Mouse (Mus musculus) liver, adult 2 months (tissue): ENCODE measurements around the gene Cdc42ep3. TPM values are rescaled to one million over a fixed set of nuclear protein-coding genes. Genes with fewer than 3 reads are reported as not detected.
A peak's percentile ranks its signal among the peaks of the same experiment; 100 is the strongest.

Source experiments
- DNase-seq: peaks from one replicate; pipeline ENCODE4 v3.0.0-alpha.2; 2011; ENCODE audit warnings: low read depth, low spot score; ENCODE audit errors: extremely low read depth
- H3K27ac ChIP-seq: fragments of 200-500 bp; replicated peaks from 2 replicates; pipeline ENCODE4 v1.5.1; 2012; ENCODE audit warnings: low read depth, mild to moderate bottlenecking, control low read depth, inconsistent platforms, low read length; ENCODE audit not compliant: insufficient read depth
- H3K27me3 ChIP-seq: fragments of 200-500 bp; 2 replicates; pipeline ENCODE4 v1.6.1; 2012; ENCODE audit warnings: mild to moderate bottlenecking, moderate library complexity, low read length, inconsistent platforms; ENCODE audit not compliant: control insufficient read depth, insufficient read depth
- H3K36me3 ChIP-seq: fragments of 200-500 bp; 2 replicates; pipeline ENCODE4 v1.6.1; 2012; ENCODE audit warnings: low read length, inconsistent platforms; ENCODE audit not compliant: control insufficient read depth, insufficient read depth
- H3K4me1 ChIP-seq: fragments of 200-500 bp; 2 replicates; pipeline ENCODE4 v1.6.1; 2011; ENCODE audit warnings: low read length; ENCODE audit not compliant: control insufficient read depth, insufficient read depth
- H3K4me3 ChIP-seq: fragments of 200-500 bp; 2 replicates; pipeline ENCODE4 v1.5.1; 2011; ENCODE audit warnings: low read depth, mild to moderate bottlenecking, control low read depth, low read length, moderate library complexity; ENCODE audit not compliant: insufficient read depth
- H3K79me2 ChIP-seq: fragments of 200-500 bp; 2 replicates; pipeline ENCODE4 v1.6.1; 2012; ENCODE audit warnings: inconsistent platforms, mild to moderate bottlenecking, low read length, moderate library complexity; ENCODE audit not compliant: control insufficient read depth, insufficient read depth
- H3K9ac ChIP-seq: fragments of 200-500 bp; 2 replicates; pipeline ENCODE4 v1.6.1; 2012; ENCODE audit warnings: low read depth, mild to moderate bottlenecking, control low read depth, inconsistent platforms, low read length
- CTCF ChIP-seq: fragments of 200-500 bp; IDR thresholded peaks from 2 replicates; pipeline ENCODE4 v1.5.1; 2011; ENCODE audit warnings: low read depth, low read length, control low read depth
- POLR2A ChIP-seq: fragments of 200-500 bp; IDR thresholded peaks from 2 replicates; pipeline ENCODE4 v1.6.1; 2011; ENCODE audit warnings: low read length, control low read depth; ENCODE audit not compliant: insufficient read depth; ENCODE audit errors: extremely low read depth
- WGBS: fragments of 180-500 bp; shearing (Covaris S2); methylation state at CpG from one replicate; pipeline ENCODE4 v1.1.7; 2018; 5-methylcytosine and 5-hydroxymethylcytosine counted together
- polyA plus RNA-seq: library from polyadenylated mRNA; depleted of rRNA; stranded (reverse); fragments of >200 nt; gene quantifications from 2 replicates; pipeline ENCODE4 v1.2.3, GENCODE M21; 2012
- total RNA-seq: library from RNA; depleted of rRNA; stranded (reverse); fragments of >200 nt; gene quantifications from 2 replicates; pipeline ENCODE4 v1.2.3, GENCODE M21; 2014

Gene Cdc42ep3
- total and polyA plus RNA-seq, 2 experiments: 0.87 to 1.0 TPM

GRCm38 (mm10) chr17:79356071-79356601, 1.2 kb upstream of the Cdc42ep3 start:
- H3K4me1 ChIP-seq: peaks cover 3% of the 10 kb centered on the region; the same call in 1 of the 2 replicates
- TF ChIP-seq CTCF: no peak
- no peak for TF ChIP-seq POLR2A

GRCm38 (mm10) chr17:79355271-79355991, 540 bp upstream of the Cdc42ep3 start:
- H3K4me1 ChIP-seq: peaks cover 3% of the 10 kb centered on the region; the same call in 1 of the 2 replicates
- TF ChIP-seq POLR2A: 0 out of 2 replicates have a peak, but pooled peaks have one; percentile 1
- TF ChIP-seq CTCF: no peak
- H3K4me3 ChIP-seq: peak overlapping the region; percentile 72
- peak; percentile 31 for DNase-seq
- H3K9ac ChIP-seq: peak overlapping the region; percentile 67
- no peaks in the 10 kb centered on the region for H3K36me3 ChIP-seq
- no peaks in the 10 kb centered on the region for H3K79me2 ChIP-seq
- under 1% methylated on average over 59 of the region's 59 CpGs for WGBS
- peak overlapping the region; percentile 22 for H3K27ac ChIP-seq
- H3K27me3 ChIP-seq: peaks cover 5% of the 10 kb centered on the region

More at GRCm38 (mm10) chr17:79356071-79356601, 1.2 kb upstream of the Cdc42ep3 start:
- no peak for DNase-seq
- H3K79me2 ChIP-seq: no peaks in the 10 kb centered on the region
- no peak overlapping the region for H3K9ac ChIP-seq
- WGBS: 8% methylated on average over 24 of the region's 24 CpGs
- H3K4me3 ChIP-seq: peak overlapping the region; percentile 72
- H3K27ac ChIP-seq: no peak overlapping the region
- peaks cover 5% of the 10 kb centered on the region for H3K27me3 ChIP-seq
- no peaks in the 10 kb centered on the region for H3K36me3 ChIP-seq

GRCm38 (mm10) chr17:79354174-79354443, 782 bp downstream of the Cdc42ep3 start:
- DNase-seq: no peak
- peak overlapping the region; percentile 75 for H3K9ac ChIP-seq
- WGBS: 1% methylated on average over 6 of the region's 6 CpGs
- H3K4me1 ChIP-seq: peaks cover 3% of the 10 kb centered on the region; the same call in 1 of the 2 replicates
- H3K27ac ChIP-seq: no peak overlapping the region
- H3K36me3 ChIP-seq: no peaks in the 10 kb centered on the region
- peak overlapping the region; percentile 72 for H3K4me3 ChIP-seq
- TF ChIP-seq POLR2A: no peak
- TF ChIP-seq CTCF: no peak
- H3K79me2 ChIP-seq: no peaks in the 10 kb centered on the region
- peaks cover 5% of the 10 kb centered on the region for H3K27me3 ChIP-seq

- Histone ChIP-seq H3K36me3 (no peaks in the 10 kb centered on the region), H3K79me2 (no peaks in the 10 kb centered on the region), H3K9ac (no peak overlapping the region; the same call in 1 of the 2 replicates), H3K27ac (no peak overlapping the region), H3K27me3 (peaks cover 5% of the 10 kb centered on the region), H3K4me1 (peaks cover 3% of the 10 kb centered on the region; the same call in 1 of the 2 replicates), H3K4me3 (peak overlapping the region; percentile 72)
- WGBS: 23% methylated on average over 16 of the region's 16 CpGs
- no peak for TF ChIP-seq CTCF
- no peak for TF ChIP-seq POLR2A
- no peak for DNase-seq
Measured at GRCm38 (mm10) chr17:79353446-79354173, 1.3 kb downstream of the Cdc42ep3 start.

- Histone ChIP-seq H3K4me1 (peaks cover 3% of the 10 kb centered on the region; the same call in 1 of the 2 replicates), H3K27me3 (peaks cover 5% of the 10 kb centered on the region; the same call in 1 of the 2 replicates), H3K36me3 (no peaks in the 10 kb centered on the region), H3K27ac (no peak overlapping the region), H3K79me2 (no peaks in the 10 kb centered on the region), H3K9ac (no peak overlapping the region; the same call in 1 of the 2 replicates), H3K4me3 (no peak overlapping the region)
- no peak for DNase-seq
- no peak for TF ChIP-seq POLR2A
- TF ChIP-seq CTCF: no peak
- WGBS: 68% methylated on average over 11 of the region's 11 CpGs
Measured at GRCm38 (mm10) chr17:79350751-79351191, 4.1 kb downstream of the Cdc42ep3 start.

- Histone ChIP-seq H3K9ac (no peak overlapping the region), H3K79me2 (no peaks in the 10 kb centered on the region), H3K36me3 (no peaks in the 10 kb centered on the region), H3K27ac (no peak overlapping the region), H3K4me1 (peaks cover 1% of the 10 kb centered on the region; the same call in 1 of the 2 replicates), H3K4me3 (no peak overlapping the region), H3K27me3 (no peaks in the 10 kb centered on the region)
- WGBS: 80% methylated on average over 4 of the region's 4 CpGs
- no peak for TF ChIP-seq POLR2A
- no peak for TF ChIP-seq CTCF
- no peak for DNase-seq
Measured at GRCm38 (mm10) chr17:79349371-79349770, 5.5 kb downstream of the Cdc42ep3 start.
